Mouse (Mus musculus) CH12.LX (cell line): Measurements from ENCODE around the gene Lefty2. TPM values are rescaled to one million over a fixed set of nuclear protein-coding genes. Genes with fewer than 3 reads are reported as not detected.

Source experiments
- DNase-seq: peaks from one replicate; pipeline ENCODE4 v3.0.0-alpha.2; 2013; ENCODE audit errors: extremely low read depth
- H3K27ac ChIP-seq: 2 replicates; pipeline ENCODE4 v1.5.1; 2012; ENCODE audit warnings: low read depth, mild to moderate bottlenecking, control low read depth, moderate library complexity; ENCODE audit not compliant: insufficient read depth
- H3K27me3 ChIP-seq: replicated peaks from 2 replicates; pipeline ENCODE3; 2012; ENCODE audit warnings: inconsistent platforms
- H3K36me3 ChIP-seq, 2 experiments: replicated peaks in 1 of 2; 2 replicates each; pipeline versions ENCODE3 to v1.6.1; 2012; ENCODE audit warnings: inconsistent platforms in 1 of 2, low read length in 1 of 2, mild to moderate bottlenecking in 1 of 2, mixed read lengths in 1 of 2, moderate library complexity in 1 of 2; ENCODE audit not compliant: control insufficient read depth in 1 of 2, insufficient read depth in 1 of 2
- H3K4me1 ChIP-seq, 2 experiments: 2 replicates each; pipeline ENCODE4 v1.6.1; 2012; ENCODE audit warnings: inconsistent platforms in 1 of 2, moderate library complexity in 1 of 2; ENCODE audit not compliant: insufficient read depth in 2 of 2, control insufficient read depth in 1 of 2
- H3K4me2 ChIP-seq: 2 replicates; pipeline ENCODE4 v1.6.1; 2012; ENCODE audit warnings: low read depth, mild to moderate bottlenecking, control low read depth; ENCODE audit not compliant: poor library complexity, insufficient read depth, severe bottlenecking
- H3K4me3 ChIP-seq, 3 experiments: fragments of 150-350 bp in 1 of 3; sonication (generic) in 1 of 3; replicated peaks in 1 of 3; 2 replicates each; pipeline versions ENCODE3 to v1.5.1; 2011 to 2012; ENCODE audit warnings: low read depth in 2 of 3, low read length in 2 of 3, mild to moderate bottlenecking in 2 of 3, moderate library complexity in 2 of 3, control low read depth in 1 of 3, improper control_type of control experiment in 1 of 3, inconsistent platforms in 1 of 3, mixed read lengths in 1 of 3; ENCODE audit not compliant: poor library complexity in 1 of 3
- H3K79me2 ChIP-seq: replicated peaks from 2 replicates; pipeline ENCODE4 v1.6.1; 2012; ENCODE audit warnings: mild to moderate bottlenecking, moderate library complexity; ENCODE audit not compliant: control insufficient read depth, poor library complexity, insufficient read depth, severe bottlenecking; ENCODE audit errors: extremely low read depth
- H3K9ac ChIP-seq: 2 replicates; pipeline ENCODE4 v1.6.1; 2012; ENCODE audit warnings: low read depth, mild to moderate bottlenecking, control low read depth, moderate library complexity; ENCODE audit not compliant: insufficient read depth
- H3K9me3 ChIP-seq: replicated peaks from 2 replicates; pipeline ENCODE3; 2012; ENCODE audit warnings: low read length, inconsistent platforms, mixed read lengths
- BHLHE40 ChIP-seq: IDR thresholded peaks from 2 replicates; pipeline ENCODE4 v1.6.1; 2011; ENCODE audit warnings: mild to moderate bottlenecking, low read depth, low read length, improper control_type of control experiment
- CHD1 ChIP-seq: IDR thresholded peaks from 2 replicates; pipeline ENCODE4 v1.6.1; 2012; ENCODE audit warnings: low read depth, low read length, improper control_type of control experiment, inconsistent platforms
- CHD2 ChIP-seq: IDR thresholded peaks from 2 replicates; pipeline ENCODE4 v1.6.1; 2011; ENCODE audit warnings: low read length, improper control_type of control experiment
- CTCF ChIP-seq, 2 experiments: IDR thresholded peaks in 1 of 2; conservative IDR thresholded peaks in 1 of 2; 2 replicates each; pipeline ENCODE4 v1.5.1; 2011 to 2012; ENCODE audit warnings: low read depth in 2 of 2, low read length in 2 of 2, improper control_type of control experiment in 1 of 2, inconsistent platforms in 1 of 2, mild to moderate bottlenecking in 1 of 2, moderate library complexity in 1 of 2
- E2F4 ChIP-seq: IDR thresholded peaks from 2 replicates; pipeline ENCODE4 v1.6.1; 2011; ENCODE audit warnings: low read depth, low read length, improper control_type of control experiment; ENCODE audit not compliant: insufficient replicate concordance
- ELF1 ChIP-seq: IDR thresholded peaks from 2 replicates; pipeline ENCODE4 v1.6.1; 2014; ENCODE audit warnings: low read depth, mild to moderate bottlenecking, inconsistent platforms, low read length, improper control_type of control experiment
- EP300 ChIP-seq: IDR thresholded peaks from 2 replicates; pipeline ENCODE4 v1.6.1; 2011; ENCODE audit warnings: low read length, improper control_type of control experiment
- ETS1 ChIP-seq: conservative IDR thresholded peaks from 2 replicates; pipeline ENCODE4 v1.6.1; 2012; ENCODE audit warnings: low read depth, mild to moderate bottlenecking, inconsistent platforms, low read length, improper control_type of control experiment, moderate library complexity
- GABPA ChIP-seq: IDR thresholded peaks from 2 replicates; pipeline ENCODE4 v1.6.1; 2012; ENCODE audit warnings: low read depth, low read length, improper control_type of control experiment, inconsistent platforms; ENCODE audit not compliant: insufficient replicate concordance
- HCFC1 ChIP-seq: IDR thresholded peaks from 2 replicates; pipeline ENCODE4 v1.6.1; 2012; ENCODE audit warnings: low read depth, mild to moderate bottlenecking, inconsistent platforms, low read length, improper control_type of control experiment
- IRF4 ChIP-seq: IDR thresholded peaks from 2 replicates; pipeline ENCODE4 v1.6.1; 2014; ENCODE audit warnings: low read depth, mild to moderate bottlenecking, inconsistent platforms, low read length, improper control_type of control experiment
- JUN ChIP-seq: IDR thresholded peaks from 2 replicates; pipeline ENCODE4 v1.6.1; 2011; ENCODE audit warnings: low read depth, mild to moderate bottlenecking, low read length, improper control_type of control experiment, moderate library complexity; ENCODE audit not compliant: insufficient read depth
- JUND ChIP-seq: conservative IDR thresholded peaks from 2 replicates; pipeline ENCODE4 v1.6.1; 2011; ENCODE audit warnings: low read depth, low read length, improper control_type of control experiment
- KAT2A ChIP-seq: IDR thresholded peaks from 2 replicates; pipeline ENCODE4 v1.6.1; 2012; ENCODE audit warnings: low read length, improper control_type of control experiment, inconsistent platforms; ENCODE audit not compliant: insufficient replicate concordance
- MAFK ChIP-seq: IDR thresholded peaks from 2 replicates; pipeline ENCODE4 v1.6.1; 2011; ENCODE audit warnings: low read length, improper control_type of control experiment; ENCODE audit not compliant: insufficient replicate concordance
- MAX ChIP-seq: IDR thresholded peaks from 2 replicates; pipeline ENCODE4 v1.6.1; 2011; ENCODE audit warnings: low read length, improper control_type of control experiment
- MAZ ChIP-seq: IDR thresholded peaks from 2 replicates; pipeline ENCODE4 v1.6.1; 2012; ENCODE audit warnings: low read depth, mild to moderate bottlenecking, inconsistent platforms, low read length, improper control_type of control experiment, moderate library complexity
- MEF2A ChIP-seq: IDR thresholded peaks from 2 replicates; pipeline ENCODE4 v1.6.1; 2014; ENCODE audit warnings: low read depth, mild to moderate bottlenecking, inconsistent platforms, low read length, improper control_type of control experiment, borderline replicate concordance
- MXI1 ChIP-seq: IDR thresholded peaks from 2 replicates; pipeline ENCODE4 v1.6.1; 2011; ENCODE audit warnings: mild to moderate bottlenecking, low read depth, low read length, improper control_type of control experiment
- MYC ChIP-seq: IDR thresholded peaks from 2 replicates; pipeline ENCODE4 v1.6.1; 2011; ENCODE audit warnings: low read depth, mild to moderate bottlenecking, improper control_type of control experiment, low read length
- NELFE ChIP-seq: IDR thresholded peaks from 2 replicates; pipeline ENCODE4 v1.6.1; 2011; ENCODE audit warnings: low read depth, low read length, improper control_type of control experiment
- NRF1 ChIP-seq: IDR thresholded peaks from 2 replicates; pipeline ENCODE4 v1.6.1; 2014; ENCODE audit warnings: low read depth, mild to moderate bottlenecking, inconsistent platforms, low read length, improper control_type of control experiment, moderate library complexity
- PAX5 ChIP-seq: IDR thresholded peaks from 2 replicates; pipeline ENCODE4 v1.6.1; 2012; ENCODE audit warnings: low read length, inconsistent platforms, mixed read lengths
- POLR2A ChIP-seq: IDR thresholded peaks from 2 replicates; pipeline ENCODE4 v1.6.1; 2011; ENCODE audit warnings: low read depth, mild to moderate bottlenecking, improper control_type of control experiment, low read length
- POLR2AphosphoS2 ChIP-seq: IDR thresholded peaks from 2 replicates; pipeline ENCODE4 v1.6.1; 2011; ENCODE audit warnings: low read depth, low read length, improper control_type of control experiment
- RAD21 ChIP-seq: IDR thresholded peaks from 2 replicates; pipeline ENCODE4 v1.6.1; 2011; ENCODE audit warnings: low read depth, mild to moderate bottlenecking, low read length, improper control_type of control experiment, moderate library complexity
- RCOR1 ChIP-seq: conservative IDR thresholded peaks from 2 replicates; pipeline ENCODE4 v1.6.1; 2012; ENCODE audit warnings: low read depth, mild to moderate bottlenecking, inconsistent platforms, low read length, improper control_type of control experiment
- SIN3A ChIP-seq: IDR thresholded peaks from 2 replicates; pipeline ENCODE4 v1.6.1; 2012; ENCODE audit warnings: low read length, improper control_type of control experiment, inconsistent platforms
- SMC3 ChIP-seq: IDR thresholded peaks from 2 replicates; pipeline ENCODE4 v1.6.1; 2011; ENCODE audit warnings: low read depth, low read length, improper control_type of control experiment
- TBP ChIP-seq: conservative IDR thresholded peaks from 2 replicates; pipeline ENCODE4 v1.6.1; 2011; ENCODE audit warnings: low read depth, low read length, improper control_type of control experiment
- TCF12 ChIP-seq: IDR thresholded peaks from 2 replicates; pipeline ENCODE4 v1.6.1; 2014; ENCODE audit warnings: low read depth, mild to moderate bottlenecking, inconsistent platforms, low read length, improper control_type of control experiment
- UBTF ChIP-seq: IDR thresholded peaks from 2 replicates; pipeline ENCODE4 v1.6.1; 2012; ENCODE audit warnings: low read depth, mild to moderate bottlenecking, inconsistent platforms, low read length, improper control_type of control experiment, moderate library complexity
- USF1 ChIP-seq: IDR thresholded peaks from 2 replicates; pipeline ENCODE4 v1.6.1; 2014; ENCODE audit warnings: low read depth, mild to moderate bottlenecking, inconsistent platforms, low read length, improper control_type of control experiment
- USF2 ChIP-seq: conservative IDR thresholded peaks from 2 replicates; pipeline ENCODE4 v1.6.1; 2011; ENCODE audit warnings: low read depth, low read length, improper control_type of control experiment
- ZC3H11A ChIP-seq: IDR thresholded peaks from 2 replicates; pipeline ENCODE4 v1.6.1; 2012; ENCODE audit warnings: low read depth, mild to moderate bottlenecking, inconsistent platforms, low read length, improper control_type of control experiment
- ZKSCAN1 ChIP-seq: IDR thresholded peaks from 2 replicates; pipeline ENCODE4 v1.6.1; 2012; ENCODE audit warnings: low read depth, inconsistent platforms, low read length, improper control_type of control experiment, borderline replicate concordance
- ZMIZ1 ChIP-seq: IDR thresholded peaks from 2 replicates; pipeline ENCODE4 v1.6.1; 2012; ENCODE audit warnings: low read depth, mild to moderate bottlenecking, inconsistent platforms, low read length, improper control_type of control experiment
- ZNF384 ChIP-seq: IDR thresholded peaks from 2 replicates; pipeline ENCODE4 v1.6.1; 2012; ENCODE audit warnings: low read depth, low read length, improper control_type of control experiment, inconsistent platforms
- dilution Hi-C: fragments of 300-500 bp; cut with MboI; formaldehyde crosslinking; loops from 2 replicates; pipeline ENCODE4 v1.14.3; 2020; ENCODE audit warnings: low sequenced_read_pairs; ENCODE audit not compliant: extremely low pct_unique_long_range_greater_than_20kb, extremely low pct_ligation_motif_present
- in situ Hi-C: fragments of 300-500 bp; cut with MboI; formaldehyde crosslinking; loops from 3 replicates; pipeline ENCODE4 v1.14.3; 2019; ENCODE audit warnings: low sequenced_read_pairs, low pct_ligation_motif_present, low pct_unique_long_range_greater_than_20kb, mixed read lengths
- polyA plus RNA-seq: library from polyadenylated mRNA; unstranded; fragments of >175 nt; gene quantifications from 2 replicates; pipeline ENCODE4 v1.2.1, GENCODE M21; 2012; ENCODE audit warnings: low read depth; ENCODE audit not compliant: insufficient read length
- total RNA-seq, 2 experiments: library from RNA; depleted of rRNA; stranded (reverse); fragments of 300-350 nt in 1 of 2; fragments of >200 nt in 1 of 2; gene quantifications; 2 replicates each; pipeline ENCODE4 v1.2.3; 2012 to 2014

The Lefty2 gene
- total and polyA plus RNA-seq, 3 experiments = not detected

DNA sequence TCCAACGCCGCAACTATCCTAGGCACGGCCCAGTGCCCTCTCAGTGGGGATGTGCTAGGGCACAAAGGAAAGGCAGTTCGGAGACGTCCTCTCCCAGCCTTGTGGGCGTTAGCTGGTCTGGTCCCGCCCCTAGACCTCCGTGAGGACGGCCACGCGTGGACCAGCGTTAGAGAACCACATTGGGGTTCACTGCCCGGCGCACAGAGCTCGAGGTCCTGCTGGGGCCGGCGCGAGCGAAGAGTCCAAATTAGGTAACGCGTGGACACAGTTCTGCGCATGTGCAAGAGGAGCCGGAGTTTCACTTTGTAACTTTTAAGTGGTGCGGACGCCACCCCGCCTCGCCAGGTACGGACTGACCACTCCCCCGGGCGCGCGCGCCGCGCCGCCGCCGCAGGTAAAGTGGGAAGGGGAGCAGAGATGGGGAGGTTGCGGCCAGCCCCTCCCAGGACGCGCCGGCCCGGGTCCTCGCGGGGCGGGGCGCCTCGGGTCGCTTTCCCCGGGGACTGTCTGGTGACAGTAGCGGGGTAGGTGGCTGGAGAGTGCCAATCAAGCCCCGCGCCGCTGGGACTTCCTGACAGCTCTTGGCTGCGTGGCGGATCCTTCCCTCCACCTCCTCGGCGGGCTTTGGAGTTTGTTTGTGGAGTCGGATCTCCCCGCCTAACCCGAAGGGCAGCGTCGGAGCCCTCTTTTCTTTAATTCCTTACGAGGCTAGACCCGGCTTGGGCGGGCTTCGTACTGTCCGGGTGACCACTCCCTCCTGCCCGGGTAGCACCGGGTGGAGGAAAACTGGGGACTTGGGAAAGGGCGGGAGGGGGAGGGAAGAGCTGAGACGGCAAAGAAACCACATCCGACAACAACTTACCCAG lies 49.5 kb downstream of the Lefty2 start, which contains the start of gene Tmem63a:
Tmem63a (plus strand) TSS at position 179 of the 866 bp plus-strand sequence.
- peak; percentile 46 for DNase-seq
- H3K27me3 ChIP-seq = peaks cover 33% of the 10 kb centered on the region
- no peak for TF ChIP-seq POLR2AphosphoS2
- no peak for TF ChIP-seq RCOR1
- TF ChIP-seq ZMIZ1 = no peak
- TF ChIP-seq KAT2A = no peak
- peak; percentile 47; the same call in 1 of the 2 replicates for TF ChIP-seq ELF1
- TF ChIP-seq MAZ = no peak
- no peak for TF ChIP-seq BHLHE40
- TF ChIP-seq RAD21 = no peak
- TF ChIP-seq UBTF = no peak
- no peak for TF ChIP-seq EP300
- no peak for TF ChIP-seq USF2
- TF ChIP-seq TBP = no peak
- peak; percentile 12; the same call in 1 of the 2 replicates for TF ChIP-seq HCFC1
- TF ChIP-seq E2F4 = no peak
- TF ChIP-seq ZNF384 = no peak
- no peak for TF ChIP-seq ZKSCAN1
- no peak for TF ChIP-seq JUND
- TF ChIP-seq CHD1 = no peak
- TF ChIP-seq NELFE = no peak; the same call in 1 of the 2 replicates
- TF ChIP-seq TCF12 = peak; percentile 54; the same call in 1 of the 2 replicates
- TF ChIP-seq MEF2A = peak; percentile 28; the same call in 1 of the 2 replicates
- TF ChIP-seq ZC3H11A = no peak
- TF ChIP-seq GABPA = no peak
- peak; percentile 89 for TF ChIP-seq NRF1
- TF ChIP-seq MYC = no peak
- no peak for TF ChIP-seq SMC3
- peak; percentile 42; the same call in 1 of the 2 replicates for TF ChIP-seq IRF4
- no peak for TF ChIP-seq JUN
- TF ChIP-seq MAFK = no peak
- TF ChIP-seq MAX = no peak
- no peak for TF ChIP-seq ETS1
- no peak for TF ChIP-seq CHD2
- no peak for TF ChIP-seq PAX5
- TF ChIP-seq CTCF (conservative IDR thresholded peaks at IDR 0.05 in 1 of 2, IDR thresholded peaks at IDR 0.05 in 1 of 2; ENCODE audit: low read depth in 2 of 2, low read length in 2 of 2) = no peak
- TF ChIP-seq POLR2A = peak; percentile 46
- no peak for TF ChIP-seq USF1
- TF ChIP-seq SIN3A = no peak
- TF ChIP-seq MXI1 = peak; percentile 61; the same call in 1 of the 2 replicates
- H3K36me3 ChIP-seq = peaks cover 0 to 8% of the 10 kb centered on the region in 2 experiments
- H3K4me3 ChIP-seq = peak within 1 kb of the TSS; percentile 60 to 78 (median 70)
- peak within 1 kb of the TSS; percentile 46 for H3K9ac ChIP-seq
- no peaks in the 10 kb centered on the region for H3K79me2 ChIP-seq
- H3K4me1 ChIP-seq = peaks cover 11 to 34% of the 10 kb centered on the region in 2 experiments
- dilution Hi-C loops = no loop called here
- in situ Hi-C loops = no loop called here
- H3K9me3 ChIP-seq = no peaks in the 10 kb centered on the region
- no peak within 1 kb of the TSS for H3K27ac ChIP-seq
- H3K4me2 ChIP-seq = peak within 1 kb of the TSS; percentile 83
